Mouse (Mus musculus) C2C12 (cell line): ENCODE measurements around the gene Pard3.
A peak's percentile ranks its signal among the peaks of the same experiment; 100 is the strongest.

Experiments
- CEBPB ChIP-seq: IDR thresholded peaks from one replicate; pipeline ENCODE4 v1.6.1; 2011; ENCODE audit warnings: low read depth, mild to moderate bottlenecking, control low read depth, moderate library complexity
- CTCF ChIP-seq: IDR thresholded peaks from one replicate; pipeline ENCODE4 v1.5.1; 2011; ENCODE audit not compliant: control insufficient read depth, insufficient read depth, insufficient read length
- MYOD1 ChIP-seq: IDR thresholded peaks from one replicate; pipeline ENCODE4 v1.6.1; 2011; ENCODE audit warnings: low read depth; ENCODE audit not compliant: control insufficient read depth, insufficient read length
- USF1 ChIP-seq: IDR thresholded peaks from one replicate; pipeline ENCODE4 v1.6.1; 2011; ENCODE audit warnings: low read depth, mild to moderate bottlenecking, control low read depth, moderate library complexity

DNA sequence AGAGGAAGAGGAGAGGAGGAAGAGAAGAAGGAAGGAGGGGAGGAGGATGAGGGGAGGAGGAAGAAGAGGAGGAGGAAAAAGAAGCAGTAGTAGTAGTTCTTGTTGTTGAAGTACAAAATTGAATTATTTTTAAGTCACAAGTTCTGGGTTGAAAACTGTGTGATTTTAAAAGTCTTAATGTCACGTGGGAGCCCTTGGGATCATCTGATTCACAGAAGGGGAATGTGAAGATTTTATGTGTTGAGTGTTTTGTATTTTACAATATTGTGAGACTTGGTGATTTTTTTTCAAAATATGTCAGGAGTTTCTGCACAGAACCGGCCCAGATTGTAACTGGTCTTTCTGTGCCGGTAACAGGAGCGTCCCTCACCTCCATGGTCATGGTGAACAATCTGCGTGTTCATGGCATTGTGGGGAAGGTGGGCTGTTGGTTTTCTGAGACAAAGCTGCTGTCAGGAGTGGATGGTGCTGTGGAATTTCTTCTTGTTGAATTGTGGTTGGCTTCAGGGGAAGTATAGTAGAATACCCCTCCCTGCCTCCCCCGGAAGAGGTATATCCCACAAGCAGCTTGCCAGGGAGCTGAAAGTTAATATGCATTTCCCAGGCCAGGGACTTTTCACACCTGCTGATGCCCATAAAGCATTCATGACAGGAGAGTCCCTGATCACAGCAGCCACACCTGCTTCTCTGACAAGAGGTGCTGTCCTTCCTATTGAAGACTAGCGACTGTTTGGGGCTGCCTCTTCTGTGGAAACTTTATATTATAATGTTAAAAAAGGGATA, 254.9 kb downstream of the Pard3 start:
- TF ChIP-seq USF1: peak; percentile 81
- no peak for TF ChIP-seq CTCF
- peak; percentile 85 for TF ChIP-seq MYOD1
- TF ChIP-seq CEBPB: no peak
